Mouse (Mus musculus): ENCODE measurements around the gene Gm9999. TPM values are rescaled to one million over a fixed set of nuclear protein-coding genes. Genes with fewer than 3 reads are reported as not detected.

Gene Gm9999
- polyA plus RNA-seq, 1 experiment from 2014 or later = not detected

GRCm38 (mm10) chr7:46997008-46997407 lies 13.6 kb downstream of the Gm9999 start:
- H3K4me2 ChIP-seq (ENCODE audit: low read depth, low read length) = no peak overlapping the region
- no peaks in the 10 kb centered on the region for H3K4me1 ChIP-seq (ENCODE audit: control insufficient read depth, insufficient read depth, low read length)
- no peaks in the 10 kb centered on the region for H3K27me3 ChIP-seq (ENCODE audit: control insufficient read depth, insufficient read depth, low read length)
- no peak overlapping the region for H3K9ac ChIP-seq (replicated peaks; ENCODE audit: low read depth, low read length)
- H3K27ac ChIP-seq (ENCODE audit: low read depth, low read length) = no peak overlapping the region
- H3K9me3 ChIP-seq (ENCODE audit: control insufficient read depth, low read length) = no peaks in the 10 kb centered on the region
- H3K4me3 ChIP-seq (ENCODE audit: low read depth, low read length) = no peak overlapping the region
- no peak for ATAC-seq (ENCODE audit: low read depth)
- 95% methylated on average over 4 of the region's 4 CpGs for WGBS
- H3K36me3 ChIP-seq (ENCODE audit: control insufficient read depth, insufficient read depth, low read length) = peaks cover 47% of the 10 kb centered on the region

GRCm38 (mm10) chr7:46997644-46998395 lies 14.4 kb downstream of the Gm9999 start:
- ATAC-seq (ENCODE audit: low read depth) = no peak
- WGBS = 89% methylated on average over 21 of the region's 21 CpGs
- H3K27me3 ChIP-seq (ENCODE audit: control insufficient read depth, insufficient read depth, low read length) = no peaks in the 10 kb centered on the region
- H3K4me3 ChIP-seq (ENCODE audit: low read depth, low read length) = no peak overlapping the region
- no peak overlapping the region for H3K9ac ChIP-seq (replicated peaks; ENCODE audit: low read depth, low read length)
- peaks cover 6% of the 10 kb centered on the region for H3K4me1 ChIP-seq (ENCODE audit: control insufficient read depth, insufficient read depth, low read length)
- H3K4me2 ChIP-seq (ENCODE audit: low read depth, low read length) = no peak overlapping the region
- no peak overlapping the region for H3K27ac ChIP-seq (ENCODE audit: low read depth, low read length)
- H3K36me3 ChIP-seq (ENCODE audit: control insufficient read depth, insufficient read depth, low read length) = peaks cover 41% of the 10 kb centered on the region
- H3K9me3 ChIP-seq (ENCODE audit: control insufficient read depth, low read length) = no peaks in the 10 kb centered on the region

- H3K4me2 ChIP-seq (ENCODE audit: low read depth, low read length) = no peak overlapping the region
- no peak overlapping the region for H3K4me3 ChIP-seq (ENCODE audit: low read depth, low read length)
- no peak overlapping the region for H3K27ac ChIP-seq (ENCODE audit: low read depth, low read length)
- H3K27me3 ChIP-seq (ENCODE audit: control insufficient read depth, insufficient read depth, low read length) = no peaks in the 10 kb centered on the region
- H3K36me3 ChIP-seq (ENCODE audit: control insufficient read depth, insufficient read depth, low read length) = peaks cover 30% of the 10 kb centered on the region
- 87% methylated on average over 2 of the region's 2 CpGs for WGBS
- H3K9me3 ChIP-seq (ENCODE audit: control insufficient read depth, low read length) = no peaks in the 10 kb centered on the region
- H3K4me1 ChIP-seq (ENCODE audit: control insufficient read depth, insufficient read depth, low read length) = peaks cover 12% of the 10 kb centered on the region
- H3K9ac ChIP-seq (replicated peaks; ENCODE audit: low read depth, low read length) = no peak overlapping the region
- no peak for ATAC-seq (ENCODE audit: low read depth)
Observed at GRCm38 (mm10) chr7:46998942-46999341, 15.6 kb downstream of the Gm9999 start.

- no peak overlapping the region for H3K4me3 ChIP-seq (ENCODE audit: low read depth, low read length)
- no peak overlapping the region for H3K27ac ChIP-seq (ENCODE audit: low read depth, low read length)
- no peaks in the 10 kb centered on the region for H3K27me3 ChIP-seq (ENCODE audit: control insufficient read depth, insufficient read depth, low read length)
- H3K9me3 ChIP-seq (ENCODE audit: control insufficient read depth, low read length) = no peaks in the 10 kb centered on the region
- no peak overlapping the region for H3K4me2 ChIP-seq (ENCODE audit: low read depth, low read length)
- ATAC-seq (ENCODE audit: low read depth) = no peak
- peaks cover 22% of the 10 kb centered on the region for H3K36me3 ChIP-seq (ENCODE audit: control insufficient read depth, insufficient read depth, low read length)
- WGBS = 72% methylated on average over 8 of the region's 8 CpGs
- H3K4me1 ChIP-seq (ENCODE audit: control insufficient read depth, insufficient read depth, low read length) = peaks cover 14% of the 10 kb centered on the region
- no peak overlapping the region for H3K9ac ChIP-seq (replicated peaks; ENCODE audit: low read depth, low read length)
Observed at GRCm38 (mm10) chr7:46999983-47000643, 16.7 kb downstream of the Gm9999 start.

- H3K27ac ChIP-seq (ENCODE audit: low read depth, low read length) = no peak overlapping the region
- ATAC-seq (ENCODE audit: low read depth) = peak; percentile 83; the same call in 1 of the 2 replicates
- H3K4me3 ChIP-seq (ENCODE audit: low read depth, low read length) = no peak overlapping the region
- H3K27me3 ChIP-seq (ENCODE audit: control insufficient read depth, insufficient read depth, low read length) = no peaks in the 10 kb centered on the region
- peaks cover 17% of the 10 kb centered on the region for H3K36me3 ChIP-seq (ENCODE audit: control insufficient read depth, insufficient read depth, low read length)
- no peak overlapping the region for H3K9ac ChIP-seq (replicated peaks; ENCODE audit: low read depth, low read length)
- WGBS = 45% methylated on average over 3 of the region's 3 CpGs
- H3K4me2 ChIP-seq (ENCODE audit: low read depth, low read length) = no peak overlapping the region
- H3K9me3 ChIP-seq (ENCODE audit: control insufficient read depth, low read length) = no peaks in the 10 kb centered on the region
- peaks cover 14% of the 10 kb centered on the region for H3K4me1 ChIP-seq (ENCODE audit: control insufficient read depth, insufficient read depth, low read length)
Observed at GRCm38 (mm10) chr7:47000644-47000983, 17.2 kb downstream of the Gm9999 start.

- H3K27ac ChIP-seq (ENCODE audit: low read depth, low read length) = no peak overlapping the region
- no peaks in the 10 kb centered on the region for H3K9me3 ChIP-seq (ENCODE audit: control insufficient read depth, low read length)
- 71% methylated on average over 5 of the region's 5 CpGs for WGBS
- H3K36me3 ChIP-seq (ENCODE audit: control insufficient read depth, insufficient read depth, low read length) = peaks cover 13% of the 10 kb centered on the region
- no peak overlapping the region for H3K4me3 ChIP-seq (ENCODE audit: low read depth, low read length)
- H3K4me2 ChIP-seq (ENCODE audit: low read depth, low read length) = no peak overlapping the region
- H3K4me1 ChIP-seq (ENCODE audit: control insufficient read depth, insufficient read depth, low read length) = peaks cover 14% of the 10 kb centered on the region
- no peak overlapping the region for H3K9ac ChIP-seq (replicated peaks; ENCODE audit: low read depth, low read length)
- ATAC-seq (ENCODE audit: low read depth) = no peak
- no peaks in the 10 kb centered on the region for H3K27me3 ChIP-seq (ENCODE audit: control insufficient read depth, insufficient read depth, low read length)
Observed at GRCm38 (mm10) chr7:47001125-47001899, 17.9 kb downstream of the Gm9999 start.

- 65% methylated on average over 4 of the region's 4 CpGs for WGBS
- no peak overlapping the region for H3K4me2 ChIP-seq (ENCODE audit: low read depth, low read length)
- ATAC-seq (ENCODE audit: low read depth) = no peak
- no peak overlapping the region for H3K27ac ChIP-seq (ENCODE audit: low read depth, low read length)
- H3K36me3 ChIP-seq (ENCODE audit: control insufficient read depth, insufficient read depth, low read length) = peaks cover 11% of the 10 kb centered on the region
- H3K27me3 ChIP-seq (ENCODE audit: control insufficient read depth, insufficient read depth, low read length) = no peaks in the 10 kb centered on the region
- H3K9me3 ChIP-seq (ENCODE audit: control insufficient read depth, low read length) = no peaks in the 10 kb centered on the region
- no peak overlapping the region for H3K4me3 ChIP-seq (ENCODE audit: low read depth, low read length)
- H3K9ac ChIP-seq (replicated peaks; ENCODE audit: low read depth, low read length) = no peak overlapping the region
- H3K4me1 ChIP-seq (ENCODE audit: control insufficient read depth, insufficient read depth, low read length) = peaks cover 17% of the 10 kb centered on the region
Observed at GRCm38 (mm10) chr7:47001900-47002275, 18.5 kb downstream of the Gm9999 start.

- WGBS = 7% methylated on average over 3 of the region's 3 CpGs
- H3K27ac ChIP-seq (ENCODE audit: low read depth, low read length) = no peak overlapping the region
- H3K36me3 ChIP-seq (ENCODE audit: control insufficient read depth, insufficient read depth, low read length) = no peaks in the 10 kb centered on the region; the same call in 1 of the 2 replicates
Observed at GRCm38 (mm10) chr7:47003411-47004115, 20.2 kb downstream of the Gm9999 start.

More at GRCm38 (mm10) chr7:47003411-47004115, 20.2 kb downstream of the Gm9999 start:
- H3K9me3 ChIP-seq (ENCODE audit: control insufficient read depth, low read length) = no peaks in the 10 kb centered on the region
- H3K9ac ChIP-seq (replicated peaks; ENCODE audit: low read depth, low read length) = no peak overlapping the region
- ATAC-seq (ENCODE audit: low read depth) = no peak
- H3K27me3 ChIP-seq (ENCODE audit: control insufficient read depth, insufficient read depth, low read length) = no peaks in the 10 kb centered on the region
- peaks cover 22% of the 10 kb centered on the region for H3K4me1 ChIP-seq (ENCODE audit: control insufficient read depth, insufficient read depth, low read length)
- H3K4me2 ChIP-seq (ENCODE audit: low read depth, low read length) = no peak overlapping the region
- no peak overlapping the region for H3K4me3 ChIP-seq (ENCODE audit: low read depth, low read length)

Data from neural tube, embryonic 14.5 days (tissue).